Mouse (Mus musculus) hindbrain, embryonic 13.5 days (tissue): ENCODE results near the gene Gm44579. TPM values are rescaled to one million over a fixed set of nuclear protein-coding genes. Genes with fewer than 3 reads are reported as not detected.

ENCODE experiments used
- ATAC-seq: fragments of 200-750 bp; cut with Nextera tagmentation; 2 replicates; pipeline ENCODE4 v1.8.0; 2017; ENCODE audit warnings: moderate TSS enrichment; ENCODE audit not compliant: low FRiP score
- H3K27ac ChIP-seq: fragments of 300-500 bp; sonication (generic); 2 replicates; pipeline ENCODE4 v1.5.1; 2015; ENCODE audit warnings: inconsistent platforms, mild to moderate bottlenecking, moderate library complexity
- H3K27me3 ChIP-seq: fragments of 300-500 bp; sonication (generic); 2 replicates; pipeline ENCODE4 v1.6.1; 2015; ENCODE audit warnings: mild to moderate bottlenecking, inconsistent platforms
- H3K36me3 ChIP-seq: fragments of 300-500 bp; sonication (generic); 2 replicates; pipeline ENCODE4 v1.6.1; 2015; ENCODE audit warnings: mild to moderate bottlenecking, inconsistent platforms
- H3K4me1 ChIP-seq: fragments of 300-500 bp; sonication (generic); replicated peaks from 2 replicates; pipeline ENCODE4 v1.6.1; 2015; ENCODE audit warnings: inconsistent platforms
- H3K4me2 ChIP-seq: fragments of 300-500 bp; sonication (generic); 2 replicates; pipeline ENCODE4 v1.6.1; 2015; ENCODE audit warnings: inconsistent platforms, mild to moderate bottlenecking, moderate library complexity
- H3K4me3 ChIP-seq: fragments of 300-500 bp; sonication (generic); 2 replicates; pipeline ENCODE4 v1.5.1; 2015; ENCODE audit warnings: mild to moderate bottlenecking, inconsistent platforms
- H3K9ac ChIP-seq: fragments of 300-500 bp; sonication (generic); 2 replicates; pipeline ENCODE4 v1.6.1; 2015; ENCODE audit warnings: mild to moderate bottlenecking, inconsistent platforms
- H3K9me3 ChIP-seq: fragments of 300-500 bp; sonication (generic); 2 replicates; pipeline ENCODE4 v1.6.1; 2016; ENCODE audit warnings: inconsistent platforms
- WGBS: fragments of 180-500 bp; shearing (Covaris S2); methylation state at CpG from one replicate; pipeline ENCODE4 v1.1.7; 2015; 5-methylcytosine and 5-hydroxymethylcytosine counted together
- polyA plus RNA-seq: library from polyadenylated mRNA; unstranded; fragments of >200 nt; fragmentation: Nextera tagmentation; extraction: Ambion mirVana; gene quantifications from 2 replicates; pipeline ENCODE4 v1.2.1, GENCODE M21; 2015

Gm44579 gene
- polyA plus RNA-seq, 1 experiment from 2014 or later = not detected

GRCm38 (mm10) chr15:98184456-98184855 lies 36.3 kb downstream of the Gm44579 start:
- no peaks in the 10 kb centered on the region for H3K27me3 ChIP-seq
- H3K9me3 ChIP-seq = no peaks in the 10 kb centered on the region
- no peak overlapping the region for H3K27ac ChIP-seq
- H3K36me3 ChIP-seq = no peaks in the 10 kb centered on the region
- 81% methylated on average over 4 of the region's 4 CpGs for WGBS
- no peak for ATAC-seq
- H3K9ac ChIP-seq = no peak overlapping the region
- H3K4me3 ChIP-seq = no peak overlapping the region
- no peak overlapping the region for H3K4me2 ChIP-seq
- H3K4me1 ChIP-seq = peaks cover 9% of the 10 kb centered on the region

GRCm38 (mm10) chr15:98181856-98182570 lies 38.8 kb downstream of the Gm44579 start:
- Histone ChIP-seq H3K9me3 (no peaks in the 10 kb centered on the region), H3K4me1 (peaks cover 9% of the 10 kb centered on the region), H3K27me3 (0 out of 2 replicates have a peak, but pooled peaks cover 3% of the 10 kb centered on the region), H3K27ac (no peak overlapping the region), H3K36me3 (no peaks in the 10 kb centered on the region), H3K4me3 (no peak overlapping the region), H3K9ac (no peak overlapping the region), H3K4me2 (no peak overlapping the region)
- ATAC-seq = no peak
- WGBS = 69% methylated on average over 12 of the region's 12 CpGs

GRCm38 (mm10) chr15:98181132-98181711 lies 39.6 kb downstream of the Gm44579 start:
- ATAC-seq = peak; percentile 99
- under 1% methylated on average over 30 of the region's 30 CpGs for WGBS

GRCm38 (mm10) chr15:98180567-98181131 lies 40.1 kb downstream of the Gm44579 start:
- H3K27ac ChIP-seq = peak overlapping the region; percentile 85
- H3K36me3 ChIP-seq = no peaks in the 10 kb centered on the region
- H3K4me3 ChIP-seq = peak overlapping the region; percentile 53
- peak overlapping the region; percentile 71 for H3K9ac ChIP-seq
- no peak for ATAC-seq
- peaks cover 9% of the 10 kb centered on the region for H3K4me1 ChIP-seq
- H3K4me2 ChIP-seq = peak overlapping the region; percentile 74
- H3K27me3 ChIP-seq = 0 out of 2 replicates have a peak, but pooled peaks cover 8% of the 10 kb centered on the region
- no peaks in the 10 kb centered on the region for H3K9me3 ChIP-seq
- WGBS = 6% methylated on average over 26 of the region's 26 CpGs

More at GRCm38 (mm10) chr15:98181132-98181711, 39.6 kb downstream of the Gm44579 start:
- H3K27ac ChIP-seq = peak overlapping the region; percentile 85
- H3K9me3 ChIP-seq = no peaks in the 10 kb centered on the region
- H3K4me2 ChIP-seq = peak overlapping the region; percentile 74
- H3K4me1 ChIP-seq = peaks cover 9% of the 10 kb centered on the region
- H3K27me3 ChIP-seq = 0 out of 2 replicates have a peak, but pooled peaks cover 3% of the 10 kb centered on the region
- H3K4me3 ChIP-seq = peak overlapping the region; percentile 53
- H3K36me3 ChIP-seq = no peaks in the 10 kb centered on the region
- peak overlapping the region; percentile 71 for H3K9ac ChIP-seq

- Histone ChIP-seq H3K9me3 (no peaks in the 10 kb centered on the region), H3K4me1 (peaks cover 9% of the 10 kb centered on the region), H3K4me2 (no peak overlapping the region), H3K27ac (no peak overlapping the region), H3K4me3 (no peak overlapping the region), H3K36me3 (no peaks in the 10 kb centered on the region), H3K27me3 (peaks cover 14% of the 10 kb centered on the region; the same call in 1 of the 2 replicates), H3K9ac (no peak overlapping the region)
- 82% methylated on average over 3 of the region's 3 CpGs for WGBS
- no peak for ATAC-seq
Observed at GRCm38 (mm10) chr15:98177320-98177719, 43.5 kb downstream of the Gm44579 start.

- ATAC-seq = no peak
- Histone ChIP-seq H3K4me1 (peaks cover 35% of the 10 kb centered on the region), H3K9me3 (no peaks in the 10 kb centered on the region), H3K27me3 (peaks cover 44% of the 10 kb centered on the region), H3K9ac (no peak overlapping the region), H3K4me3 (no peak overlapping the region), H3K36me3 (no peaks in the 10 kb centered on the region), H3K27ac (no peak overlapping the region), H3K4me2 (no peak overlapping the region)
- 38% methylated on average over 8 of the region's 8 CpGs for WGBS
Observed at GRCm38 (mm10) chr15:98173821-98174220, 47.0 kb downstream of the Gm44579 start.

- Histone ChIP-seq H3K4me3 (no peak overlapping the region), H3K36me3 (no peaks in the 10 kb centered on the region), H3K9me3 (no peaks in the 10 kb centered on the region), H3K27me3 (peaks cover 50% of the 10 kb centered on the region), H3K4me2 (0 out of 2 replicates have a peak overlapping the region, but pooled peaks have one; percentile 1), H3K9ac (no peak overlapping the region), H3K27ac (no peak overlapping the region), H3K4me1 (peaks cover 47% of the 10 kb centered on the region)
- ATAC-seq = no peak
- 82% methylated on average over 5 of the region's 5 CpGs for WGBS
Observed at GRCm38 (mm10) chr15:98172113-98172512, 48.7 kb downstream of the Gm44579 start.

- peak overlapping the region; percentile 88 for H3K4me2 ChIP-seq
- H3K4me3 ChIP-seq = peak overlapping the region; percentile 66
- no peak for ATAC-seq
- H3K9me3 ChIP-seq = no peaks in the 10 kb centered on the region
- peaks cover 47% of the 10 kb centered on the region for H3K27me3 ChIP-seq
- no peaks in the 10 kb centered on the region for H3K36me3 ChIP-seq
- no peak overlapping the region; the same call in 1 of the 2 replicates for H3K9ac ChIP-seq
- H3K27ac ChIP-seq = no peak overlapping the region
- H3K4me1 ChIP-seq = peaks cover 53% of the 10 kb centered on the region
- WGBS = 81% methylated on average over 9 of the region's 9 CpGs
Observed at GRCm38 (mm10) chr15:98170917-98171316, 49.9 kb downstream of the Gm44579 start.

- H3K36me3 ChIP-seq = no peaks in the 10 kb centered on the region
- H3K27me3 ChIP-seq = peaks cover 50% of the 10 kb centered on the region
- H3K27ac ChIP-seq = no peak overlapping the region
- H3K9me3 ChIP-seq = no peaks in the 10 kb centered on the region
- WGBS = 34% methylated on average over 7 of the region's 7 CpGs
- peak overlapping the region; percentile 88 for H3K4me2 ChIP-seq
- peaks cover 53% of the 10 kb centered on the region for H3K4me1 ChIP-seq
- H3K4me3 ChIP-seq = peak overlapping the region; percentile 66
- H3K9ac ChIP-seq = peak overlapping the region; percentile 78
- no peak for ATAC-seq
Observed at GRCm38 (mm10) chr15:98170365-98170764, 50.4 kb downstream of the Gm44579 start.

GRCm38 (mm10) chr15:98168622-98169004 lies 52.2 kb downstream of the Gm44579 start:
- 5% methylated on average over 19 of the region's 19 CpGs for WGBS
- H3K9ac ChIP-seq = peak overlapping the region; percentile 78
- no peak for ATAC-seq
- H3K4me1 ChIP-seq = peaks cover 53% of the 10 kb centered on the region
- peak overlapping the region; percentile 66 for H3K4me3 ChIP-seq
- H3K36me3 ChIP-seq = no peaks in the 10 kb centered on the region
- peak overlapping the region; percentile 95; the same call in 1 of the 2 replicates for H3K27ac ChIP-seq
- no peaks in the 10 kb centered on the region for H3K9me3 ChIP-seq
- H3K4me2 ChIP-seq = peak overlapping the region; percentile 88
- H3K27me3 ChIP-seq = peaks cover 47% of the 10 kb centered on the region

GRCm38 (mm10) chr15:98167645-98168621 lies 52.8 kb downstream of the Gm44579 start:
- peak overlapping the region; percentile 78 for H3K9ac ChIP-seq
- H3K4me1 ChIP-seq = peaks cover 53% of the 10 kb centered on the region
- peak; percentile 94 for ATAC-seq
- H3K9me3 ChIP-seq = no peaks in the 10 kb centered on the region
- H3K36me3 ChIP-seq = no peaks in the 10 kb centered on the region
- H3K4me3 ChIP-seq = peak overlapping the region; percentile 66
- H3K27me3 ChIP-seq = peaks cover 47% of the 10 kb centered on the region
- H3K4me2 ChIP-seq = peak overlapping the region; percentile 88
- WGBS = 2% methylated on average over 69 of the region's 69 CpGs
- peak overlapping the region; percentile 95 for H3K27ac ChIP-seq
